Mouse (Mus musculus) stomach, embryonic 15.5 days (tissue): ENCODE measurements around the gene Nptx2. TPM values are rescaled to one million over a fixed set of nuclear protein-coding genes. Genes with fewer than 3 reads are reported as not detected.

Experiments used
- ATAC-seq: fragments of 200-750 bp; cut with Nextera tagmentation; 2 replicates; pipeline ENCODE4 v1.8.0; 2017; ENCODE audit warnings: low read depth, moderate number of reproducible peaks, moderate TSS enrichment; ENCODE audit not compliant: insufficient read depth, low FRiP score
- H3K27ac ChIP-seq: fragments of 300-500 bp; sonication (generic); 2 replicates; pipeline ENCODE4 v1.5.1; 2015; ENCODE audit warnings: mild to moderate bottlenecking, inconsistent platforms
- H3K27me3 ChIP-seq: fragments of 300-500 bp; sonication (generic); replicated peaks from 2 replicates; pipeline ENCODE4 v1.6.1; 2015; ENCODE audit warnings: inconsistent platforms
- H3K36me3 ChIP-seq: fragments of 300-500 bp; sonication (generic); 2 replicates; pipeline ENCODE4 v1.6.1; 2015; ENCODE audit warnings: inconsistent platforms
- H3K4me1 ChIP-seq: fragments of 300-500 bp; sonication (generic); 2 replicates; pipeline ENCODE4 v1.6.1; 2015; ENCODE audit warnings: inconsistent platforms
- H3K4me2 ChIP-seq: fragments of 300-500 bp; sonication (generic); 2 replicates; pipeline ENCODE4 v1.6.1; 2015; ENCODE audit warnings: mild to moderate bottlenecking, inconsistent platforms
- H3K4me3 ChIP-seq: fragments of 300-500 bp; sonication (generic); replicated peaks from 2 replicates; pipeline ENCODE4 v1.5.1; 2015; ENCODE audit warnings: inconsistent platforms
- H3K9ac ChIP-seq: fragments of 300-500 bp; sonication (generic); 2 replicates; pipeline ENCODE4 v1.6.1; 2015; ENCODE audit warnings: inconsistent platforms
- H3K9me3 ChIP-seq: fragments of 300-500 bp; sonication (generic); 2 replicates; pipeline ENCODE4 v1.6.1; 2016; ENCODE audit warnings: inconsistent platforms
- WGBS: fragments of 180-500 bp; shearing (Covaris S2); methylation state at CpG from one replicate; pipeline ENCODE4 v1.1.7; 2015; 5-methylcytosine and 5-hydroxymethylcytosine counted together
- polyA plus RNA-seq: library from polyadenylated mRNA; unstranded; fragments of >200 nt; fragmentation: Nextera tagmentation; extraction: Ambion mirVana; gene quantifications from 2 replicates; pipeline ENCODE4 v1.2.1, GENCODE M21; 2015

Gene Nptx2
- polyA plus RNA-seq, 1 experiment from 2014 or later: 3.0 TPM

DNA sequence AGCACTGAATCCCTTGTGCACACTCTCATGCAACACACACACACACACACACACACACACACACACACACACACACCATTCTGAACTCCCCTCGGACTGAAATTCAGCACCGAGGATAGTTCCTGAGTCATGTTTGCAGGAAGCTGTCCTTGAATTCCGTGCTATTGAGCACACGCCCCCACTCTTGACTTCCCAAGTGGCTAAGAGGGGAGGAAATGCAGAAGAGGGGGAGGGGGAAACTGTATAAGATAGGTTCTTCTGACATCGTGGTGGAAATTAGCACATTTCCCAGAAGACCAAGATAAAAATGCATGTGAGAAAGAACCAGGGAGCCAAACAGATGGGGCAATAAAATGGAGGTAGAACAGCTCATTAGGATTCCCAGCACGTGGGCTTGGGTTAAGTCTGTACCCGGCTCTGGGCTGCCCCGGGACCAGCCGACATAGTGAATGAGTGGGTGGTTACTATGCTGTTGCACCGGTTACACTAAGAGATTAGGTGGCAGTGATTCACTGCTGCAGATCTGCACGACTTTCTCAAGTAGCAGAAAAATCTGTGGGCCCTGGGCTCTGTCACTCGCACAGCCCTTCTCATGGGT is 2.9 kb upstream of the Nptx2 start:
- peaks cover 11% of the 10 kb centered on the region for H3K4me1 ChIP-seq
- no peak overlapping the region for H3K4me3 ChIP-seq
- H3K36me3 ChIP-seq: no peaks in the 10 kb centered on the region
- no peak overlapping the region for H3K9ac ChIP-seq
- no peak overlapping the region for H3K4me2 ChIP-seq
- H3K27ac ChIP-seq: no peak overlapping the region
- H3K9me3 ChIP-seq: no peaks in the 10 kb centered on the region
- no peak for ATAC-seq
- H3K27me3 ChIP-seq: peaks cover 24% of the 10 kb centered on the region
- 19% methylated on average over 12 of the region's 12 CpGs for WGBS

DNA sequence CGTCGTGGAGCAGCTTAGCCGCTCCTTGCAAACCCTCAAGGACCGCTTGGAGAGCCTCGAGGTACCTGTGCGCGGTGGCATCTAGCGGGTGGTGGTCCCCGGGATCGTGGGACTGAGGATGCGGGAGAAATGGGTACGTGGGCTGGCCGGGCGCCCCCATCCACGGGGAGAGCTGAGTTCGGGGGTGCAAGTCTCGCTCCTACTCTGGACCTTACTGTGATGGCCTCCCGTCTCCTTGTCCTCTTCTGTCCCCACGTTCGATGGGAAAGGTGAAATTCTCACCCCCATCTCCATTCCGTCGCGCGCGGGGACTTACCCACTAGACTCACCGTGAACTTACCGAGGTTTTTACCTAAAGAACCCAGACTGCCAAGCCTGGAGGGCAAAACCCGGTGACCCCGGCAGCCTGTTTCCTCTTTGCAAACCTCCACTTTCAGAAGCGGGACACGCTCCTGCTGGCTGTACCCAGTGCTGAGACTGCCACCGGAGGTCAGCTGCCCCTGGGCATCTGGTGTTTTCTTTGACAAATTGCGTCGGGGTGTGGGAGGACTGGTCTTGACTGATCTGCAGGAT is 807 bp downstream of the Nptx2 start:
- Histone ChIP-seq H3K27ac (no peak overlapping the region), H3K4me1 (peaks cover 11% of the 10 kb centered on the region), H3K36me3 (no peaks in the 10 kb centered on the region), H3K9ac (no peak overlapping the region), H3K9me3 (no peaks in the 10 kb centered on the region), H3K4me3 (peak overlapping the region; percentile 42), H3K4me2 (peak overlapping the region; percentile 73), H3K27me3 (peaks cover 43% of the 10 kb centered on the region)
- no peak for ATAC-seq
- WGBS: 4% methylated on average over 34 of the region's 34 CpGs

GRCm38 (mm10) chr5:144547333-144547878 is 1.7 kb downstream of the Nptx2 start:
- Histone ChIP-seq H3K4me2 (peak overlapping the region; percentile 53), H3K9ac (no peak overlapping the region), H3K4me1 (peaks cover 11% of the 10 kb centered on the region), H3K9me3 (no peaks in the 10 kb centered on the region), H3K27me3 (peaks cover 43% of the 10 kb centered on the region), H3K4me3 (peak overlapping the region; percentile 28; the same call in 1 of the 2 replicates), H3K36me3 (no peaks in the 10 kb centered on the region), H3K27ac (no peak overlapping the region)
- WGBS: 17% methylated on average over 9 of the region's 9 CpGs
- no peak for ATAC-seq

GRCm38 (mm10) chr5:144548079-144548631 is 2.5 kb downstream of the Nptx2 start:
- WGBS: 4% methylated on average over 21 of the region's 21 CpGs
- Histone ChIP-seq H3K4me3 (peak overlapping the region; percentile 28), H3K27ac (no peak overlapping the region), H3K4me2 (peak overlapping the region; percentile 53), H3K36me3 (no peaks in the 10 kb centered on the region), H3K9ac (no peak overlapping the region), H3K4me1 (peaks cover 11% of the 10 kb centered on the region), H3K9me3 (no peaks in the 10 kb centered on the region), H3K27me3 (peaks cover 43% of the 10 kb centered on the region)
- ATAC-seq: no peak

DNA sequence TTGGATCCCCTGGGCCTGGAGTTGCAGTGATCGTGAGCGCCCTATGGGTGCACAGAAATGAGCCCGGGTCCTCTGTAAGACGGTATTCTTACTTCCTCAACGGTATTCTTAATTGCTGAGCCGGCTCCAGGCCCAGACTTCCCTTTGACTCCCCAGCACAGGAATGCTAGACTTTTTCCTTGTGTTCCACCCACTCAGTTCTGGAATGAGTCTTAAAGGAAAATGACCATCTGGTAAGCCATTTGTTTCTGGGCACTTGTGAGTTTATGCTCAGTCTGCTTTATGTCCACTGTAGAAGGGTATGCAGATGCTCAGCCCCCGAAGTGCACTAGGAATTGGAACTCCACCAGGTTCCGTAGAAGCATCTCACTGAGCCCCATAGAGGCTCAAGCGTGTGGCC is 4.3 kb downstream of the Nptx2 start:
- no peak for ATAC-seq
- peaks cover 11% of the 10 kb centered on the region for H3K4me1 ChIP-seq
- 71% methylated on average over 9 of the region's 9 CpGs for WGBS
- peaks cover 43% of the 10 kb centered on the region for H3K27me3 ChIP-seq
- H3K9ac ChIP-seq: no peak overlapping the region
- no peaks in the 10 kb centered on the region for H3K36me3 ChIP-seq
- no peaks in the 10 kb centered on the region for H3K9me3 ChIP-seq
- H3K4me3 ChIP-seq: no peak overlapping the region
- H3K27ac ChIP-seq: no peak overlapping the region
- H3K4me2 ChIP-seq: no peak overlapping the region

GRCm38 (mm10) chr5:144550622-144551137 is 5.0 kb downstream of the Nptx2 start:
- Histone ChIP-seq H3K4me1 (peaks cover 8% of the 10 kb centered on the region; the same call in 1 of the 2 replicates), H3K9ac (no peak overlapping the region), H3K9me3 (no peaks in the 10 kb centered on the region), H3K27ac (no peak overlapping the region), H3K36me3 (no peaks in the 10 kb centered on the region), H3K4me3 (no peak overlapping the region), H3K27me3 (peaks cover 38% of the 10 kb centered on the region), H3K4me2 (no peak overlapping the region)
- WGBS: 58% methylated on average over 5 of the region's 5 CpGs
- ATAC-seq: no peak

GRCm38 (mm10) chr5:144556710-144557109 is 11.0 kb downstream of the Nptx2 start:
- H3K9me3 ChIP-seq: no peaks in the 10 kb centered on the region
- peak overlapping the region; percentile 4; the same call in 1 of the 2 replicates for H3K27ac ChIP-seq
- 39% methylated on average over 9 of the region's 10 CpGs for WGBS
- H3K27me3 ChIP-seq: no peaks in the 10 kb centered on the region
- no peaks in the 10 kb centered on the region for H3K36me3 ChIP-seq
- ATAC-seq: no peak
- peaks cover 4% of the 10 kb centered on the region; the same call in 1 of the 2 replicates for H3K4me1 ChIP-seq
- H3K4me3 ChIP-seq: no peak overlapping the region
- no peak overlapping the region for H3K4me2 ChIP-seq
- H3K9ac ChIP-seq: no peak overlapping the region

- Histone ChIP-seq H3K4me3 (no peak overlapping the region), H3K36me3 (no peaks in the 10 kb centered on the region), H3K9ac (no peak overlapping the region), H3K27me3 (no peaks in the 10 kb centered on the region), H3K9me3 (no peaks in the 10 kb centered on the region), H3K4me2 (no peak overlapping the region), H3K27ac (no peak overlapping the region), H3K4me1 (peaks cover 4% of the 10 kb centered on the region; the same call in 1 of the 2 replicates)
- ATAC-seq: no peak
- WGBS: 60% methylated on average over 8 of the region's 8 CpGs
Measured at GRCm38 (mm10) chr5:144557363-144557762, 11.7 kb downstream of the Nptx2 start.

GRCm38 (mm10) chr5:144558481-144558880 is 12.8 kb downstream of the Nptx2 start:
- no peaks in the 10 kb centered on the region for H3K9me3 ChIP-seq
- H3K36me3 ChIP-seq: no peaks in the 10 kb centered on the region
- no peak for ATAC-seq

GRCm38 (mm10) chr5:144565739-144566138 is 20.0 kb downstream of the Nptx2 start:
- ATAC-seq: no peak
- no peak overlapping the region for H3K9ac ChIP-seq
- no peak overlapping the region for H3K4me2 ChIP-seq
- H3K4me1 ChIP-seq: no peaks in the 10 kb centered on the region
- no peaks in the 10 kb centered on the region for H3K27me3 ChIP-seq
- no peaks in the 10 kb centered on the region for H3K9me3 ChIP-seq
- H3K27ac ChIP-seq: no peak overlapping the region
- 82% methylated on average over 4 of the region's 4 CpGs for WGBS
- no peak overlapping the region for H3K4me3 ChIP-seq
- H3K36me3 ChIP-seq: no peaks in the 10 kb centered on the region

More at GRCm38 (mm10) chr5:144558481-144558880, 12.8 kb downstream of the Nptx2 start:
- Histone ChIP-seq H3K4me3 (no peak overlapping the region), H3K27ac (no peak overlapping the region), H3K4me2 (no peak overlapping the region), H3K9ac (no peak overlapping the region), H3K4me1 (peaks cover 4% of the 10 kb centered on the region; the same call in 1 of the 2 replicates), H3K27me3 (no peaks in the 10 kb centered on the region)

DNA sequence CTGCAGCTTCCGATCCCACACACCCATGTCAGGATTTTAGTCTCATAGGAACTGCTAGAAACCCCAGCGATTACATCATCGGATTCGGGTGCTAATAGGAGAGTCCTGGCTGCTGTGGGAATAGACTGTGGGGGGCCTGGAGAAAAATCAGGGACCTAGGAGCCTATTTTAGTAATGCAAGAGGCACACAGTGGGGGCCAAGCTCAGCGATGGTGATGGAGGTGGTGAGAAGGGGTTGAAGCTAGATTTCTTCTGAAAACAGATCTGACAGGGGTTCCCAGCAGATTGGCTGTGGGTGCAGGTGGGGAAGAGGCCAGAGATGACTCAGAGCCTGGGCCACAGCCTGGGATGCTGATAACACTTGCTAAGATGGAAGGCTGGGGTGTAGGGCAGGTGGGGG is 39.4 kb downstream of the Nptx2 start:
- H3K27ac ChIP-seq: no peak overlapping the region
- no peaks in the 10 kb centered on the region for H3K4me1 ChIP-seq
- no peaks in the 10 kb centered on the region for H3K9me3 ChIP-seq
- H3K4me3 ChIP-seq: no peak overlapping the region
- 93% methylated on average over 5 of the region's 5 CpGs for WGBS
- H3K9ac ChIP-seq: no peak overlapping the region
- no peaks in the 10 kb centered on the region for H3K36me3 ChIP-seq
- no peaks in the 10 kb centered on the region for H3K27me3 ChIP-seq
- ATAC-seq: no peak
- H3K4me2 ChIP-seq: no peak overlapping the region

GRCm38 (mm10) chr5:144591248-144591880 is 45.7 kb downstream of the Nptx2 start:
- 41% methylated on average over 12 of the region's 12 CpGs for WGBS
- Histone ChIP-seq H3K4me3 (no peak overlapping the region), H3K4me2 (no peak overlapping the region), H3K27ac (no peak overlapping the region), H3K9ac (no peak overlapping the region), H3K4me1 (no peaks in the 10 kb centered on the region), H3K27me3 (no peaks in the 10 kb centered on the region), H3K36me3 (no peaks in the 10 kb centered on the region), H3K9me3 (no peaks in the 10 kb centered on the region)
- no peak for ATAC-seq
